Mouse (Mus musculus) cerebellum, adult 11 months (tissue): ENCODE measurements around the gene Hnrnpa2b1.
"Not testable (repeated sequence)": the region's sequence is repeated elsewhere in the genome, so short reads cannot be mapped to it uniquely, and the experiment has no call there.

ENCODE experiments used
- DNase-seq: peaks from one replicate; pipeline ENCODE4 v3.0.0; 2022

Gene Hnrnpa2b1

GRCm38 (mm10) chr6:51469715-51470310, at the start of gene Hnrnpa2b1:
Hnrnpa2b1 (minus strand) TSS chr6:51469894.
- DNase-seq: peak; percentile 99

GRCm38 (mm10) chr6:51514860-51515259, 45.2 kb upstream of the Hnrnpa2b1 start:
- DNase-seq: no peak

- DNase-seq: no peak
Measured at GRCm38 (mm10) chr6:51513745-51514144, 44.1 kb upstream of the Hnrnpa2b1 start.

- DNase-seq: no peak
Measured at GRCm38 (mm10) chr6:51510946-51511345, 41.3 kb upstream of the Hnrnpa2b1 start.

DNA sequence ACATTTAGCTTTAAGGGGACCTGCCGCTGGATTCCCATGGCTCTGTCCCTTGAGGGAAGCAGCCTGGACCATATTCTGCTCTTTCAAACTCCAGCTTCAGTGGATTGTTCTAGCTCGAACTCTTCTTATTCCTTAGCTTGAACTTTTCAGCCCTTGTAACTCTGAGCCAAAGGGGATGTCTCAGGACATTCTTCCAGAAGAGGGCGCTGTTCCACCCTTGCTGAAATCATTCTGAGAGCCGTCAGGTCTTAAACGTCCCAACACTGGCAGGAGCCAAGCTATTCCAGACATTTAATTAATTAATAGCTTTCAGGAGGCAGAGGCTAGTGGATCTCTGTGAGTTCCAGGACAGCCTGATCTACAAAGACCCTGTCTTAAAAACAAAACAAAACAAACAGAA, 40.4 kb upstream of the Hnrnpa2b1 start:
- no peak for DNase-seq

DNA sequence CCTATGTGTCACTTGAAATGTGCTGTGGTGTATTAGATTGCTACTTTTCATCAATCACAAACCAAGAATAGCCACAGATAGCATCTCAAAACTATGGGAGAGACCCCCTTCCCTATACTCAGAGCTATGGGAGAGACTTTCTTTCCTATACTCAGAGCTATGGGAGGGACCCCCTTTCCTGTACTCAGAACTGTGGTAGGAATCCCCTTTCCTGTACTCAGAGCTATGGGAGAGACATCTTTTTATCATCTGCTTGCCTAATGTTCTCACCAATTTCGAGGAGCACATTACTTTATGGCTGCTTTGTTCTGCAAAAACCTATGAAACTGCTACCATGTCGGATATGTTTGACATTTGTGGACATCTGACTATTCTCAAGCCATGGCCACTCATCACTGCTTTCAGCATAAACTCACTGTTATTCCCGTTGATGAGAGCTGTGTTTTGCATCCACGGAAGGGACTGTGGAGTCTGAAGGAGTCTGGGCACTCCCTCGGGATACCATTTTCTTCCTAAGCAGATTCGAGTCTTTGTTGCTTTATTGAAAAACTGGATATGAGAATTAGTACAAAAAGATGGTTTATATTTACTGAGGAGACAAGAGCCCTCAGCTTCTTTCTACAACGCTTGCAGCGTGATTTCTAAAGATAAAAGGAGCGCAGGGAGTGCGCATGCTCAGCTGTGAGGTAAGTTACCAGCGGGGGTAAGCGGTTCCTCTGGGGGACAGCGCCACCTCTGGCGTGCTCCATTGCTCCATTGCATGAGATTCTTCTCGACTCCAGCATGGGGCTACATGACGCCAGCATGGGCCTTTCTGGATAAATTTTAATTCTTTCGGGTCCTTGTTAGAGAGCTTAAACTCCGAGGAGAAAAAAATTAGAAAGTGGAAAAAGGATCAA, 39.3 kb upstream of the Hnrnpa2b1 start:
- DNase-seq: peak; percentile 70

GRCm38 (mm10) chr6:51507556-51507955, 37.9 kb upstream of the Hnrnpa2b1 start:
- no peak for DNase-seq

GRCm38 (mm10) chr6:51505671-51506070, 36.0 kb upstream of the Hnrnpa2b1 start:
- no peak for DNase-seq

DNA sequence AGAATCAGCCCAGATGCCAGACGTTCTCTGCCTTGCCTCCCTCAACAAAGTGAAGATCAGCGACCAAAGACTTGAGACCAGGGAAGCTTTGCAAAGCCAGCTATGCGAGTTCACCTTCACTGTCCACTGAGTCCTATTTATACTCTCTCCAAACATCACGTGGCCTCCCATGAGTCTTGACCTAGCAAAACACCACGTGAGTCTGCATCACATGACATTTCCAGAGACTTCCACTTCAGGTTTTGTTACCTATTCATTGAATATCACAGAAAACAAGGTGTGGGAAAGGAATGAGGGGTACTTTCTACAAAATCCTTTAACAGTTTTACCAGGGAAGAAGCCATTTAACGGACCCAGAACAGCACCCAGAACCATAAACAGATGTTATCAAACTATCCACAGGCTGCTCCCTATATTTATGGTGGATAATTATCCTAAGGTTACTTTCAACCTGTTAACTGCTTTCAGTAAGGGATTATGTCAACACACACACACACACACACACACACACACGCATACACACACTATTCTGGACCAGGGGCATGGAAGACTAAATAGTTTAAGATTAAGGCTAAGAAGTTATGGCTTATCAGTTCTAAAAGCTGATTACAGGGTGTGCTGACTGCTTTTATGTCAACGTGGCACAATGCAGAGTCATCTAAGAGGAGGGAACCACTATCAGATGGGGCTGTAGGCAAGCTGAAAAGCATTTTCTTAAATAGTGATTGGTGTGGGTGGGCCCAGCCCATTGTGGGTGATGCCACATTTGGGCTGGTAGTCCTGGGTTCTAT, 27.8 kb upstream of the Hnrnpa2b1 start:
- no peak for DNase-seq

- peak; percentile 55 for DNase-seq
Measured at GRCm38 (mm10) chr6:51489787-51490186, 20.1 kb upstream of the Hnrnpa2b1 start.

GRCm38 (mm10) chr6:51486731-51487130, 17.0 kb upstream of the Hnrnpa2b1 start:
- DNase-seq: no peak

DNA sequence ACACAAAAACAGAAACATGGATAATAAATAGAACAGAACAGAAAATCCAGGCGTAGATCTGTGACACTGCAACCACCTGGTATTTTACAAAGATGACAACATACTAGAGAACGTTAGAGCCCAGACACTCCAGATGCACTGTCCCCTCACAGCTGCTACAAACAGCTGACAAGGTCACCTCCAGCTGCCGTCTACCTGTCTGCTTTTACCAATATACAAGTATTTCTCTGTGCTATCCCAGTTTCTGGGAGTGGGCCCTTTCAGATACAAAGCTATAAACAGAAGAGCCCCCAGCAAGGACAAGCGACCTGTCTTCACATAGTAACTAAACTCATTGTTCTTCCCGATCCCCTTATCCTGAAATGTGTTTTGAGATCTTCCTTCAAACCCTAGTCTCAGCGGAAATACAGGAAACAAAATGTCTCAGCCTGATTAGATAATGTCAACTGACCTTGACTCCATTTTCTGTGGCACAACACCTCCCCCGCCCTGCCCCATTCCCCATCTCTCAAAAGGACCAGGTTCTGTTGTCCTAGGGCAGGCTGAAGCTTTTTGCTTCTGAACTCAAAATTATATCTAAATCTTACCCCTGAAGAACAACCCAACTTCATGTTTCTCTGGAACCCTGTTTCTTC, 16.5 kb upstream of the Hnrnpa2b1 start:
- no peak for DNase-seq

GRCm38 (mm10) chr6:51485646-51486045, 16.0 kb upstream of the Hnrnpa2b1 start:
- DNase-seq: no peak

- not testable (repeated sequence) for DNase-seq
Measured at GRCm38 (mm10) chr6:51484556-51484955, 14.9 kb upstream of the Hnrnpa2b1 start.

- DNase-seq: no peak
Measured at GRCm38 (mm10) chr6:51483861-51484260, 14.2 kb upstream of the Hnrnpa2b1 start.

GRCm38 (mm10) chr6:51481548-51481947, 11.9 kb upstream of the Hnrnpa2b1 start:
- DNase-seq: no peak

DNA sequence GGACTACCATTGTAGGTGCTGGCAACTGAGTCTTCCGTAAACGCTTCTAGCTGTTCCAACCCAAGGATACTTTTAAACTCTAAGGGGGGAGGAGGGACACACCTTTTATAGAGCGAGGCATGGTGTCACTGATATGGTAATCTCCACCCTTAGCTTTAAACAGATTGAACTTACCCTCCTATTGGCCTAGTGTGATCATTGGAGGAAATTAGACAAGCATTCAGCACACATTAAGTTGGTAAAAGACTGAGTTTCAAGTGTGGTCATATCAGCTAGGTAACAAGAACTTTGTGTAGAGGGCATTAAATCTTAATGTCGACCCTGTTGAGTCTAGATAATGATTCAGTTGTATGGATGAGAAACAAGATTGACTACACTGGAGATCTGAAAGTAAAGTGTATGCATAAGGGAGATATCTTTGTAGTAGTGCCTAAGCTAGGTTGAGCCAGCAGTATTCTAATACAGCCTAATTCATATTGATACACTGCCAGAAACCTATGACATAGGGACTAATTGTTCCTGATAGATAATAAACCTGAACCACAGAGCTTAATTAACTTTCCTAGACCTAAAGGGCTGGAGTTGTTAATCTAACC, 9.5 kb upstream of the Hnrnpa2b1 start:
- no peak for DNase-seq

DNA sequence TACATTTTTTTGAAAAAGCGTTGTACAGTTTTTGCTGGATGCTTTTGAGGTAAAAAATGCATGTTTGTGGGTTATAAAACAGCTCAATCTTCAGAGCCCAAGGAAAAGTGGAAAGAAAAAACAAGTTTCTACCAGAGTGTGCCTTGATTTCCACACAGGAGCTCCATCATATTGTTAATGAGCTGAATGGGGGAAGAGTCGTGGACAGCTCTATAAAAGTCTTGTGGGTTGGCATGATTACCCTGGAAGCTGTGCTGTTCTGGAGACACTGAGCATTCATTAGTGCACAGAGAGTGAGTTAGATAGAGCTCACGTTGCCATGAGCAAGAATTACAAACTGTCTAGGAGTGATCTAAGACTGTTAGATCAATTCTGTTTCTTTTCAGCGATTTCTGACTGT, 2.5 kb upstream of the Hnrnpa2b1 start:
- DNase-seq: no peak

GRCm38 (mm10) chr6:51471782-51472181, 2.1 kb upstream of the Hnrnpa2b1 start:
- DNase-seq: no peak

- DNase-seq: no peak
Measured at GRCm38 (mm10) chr6:51471179-51471505, 1.4 kb upstream of the Hnrnpa2b1 start.

GRCm38 (mm10) chr6:51470311-51471178, 851 bp upstream of the Hnrnpa2b1 start, which contains the start of gene Cbx3:
Cbx3 (plus strand) TSS chr6:51470360.
- DNase-seq: peak; percentile 78
